Mouse (Mus musculus): ENCODE results near the gene Nr1d2. TPM values are rescaled to one million over a fixed set of nuclear protein-coding genes. Genes with fewer than 3 reads are reported as not detected.
"Not testable (repeated sequence)": the region's sequence is repeated elsewhere in the genome, so short reads cannot be mapped to it uniquely, and the experiment has no call there.

Nr1d2 gene
- polyA plus RNA-seq, 1 experiment, result 44.7 TPM

GRCm38 (mm10) chr14:18233076-18233475 is 5.9 kb downstream of the Nr1d2 start:
- peaks cover 22% of the 10 kb centered on the region for H3K4me1 ChIP-seq (ENCODE audit: control insufficient read depth, insufficient read depth, low read length)
- TF ChIP-seq POLR2A (IDR thresholded peaks at IDR 0.05; ENCODE audit: borderline replicate concordance, low read depth, low read length) (no peak), CTCF (IDR thresholded peaks at IDR 0.05; ENCODE audit: low read depth, low read length) (no peak)
- peak overlapping the region; percentile 97 for H3K27ac ChIP-seq (ENCODE audit: insufficient read depth, low read depth, low read length)
- no peak overlapping the region for H3K4me3 ChIP-seq (ENCODE audit: insufficient read depth, low read length)

GRCm38 (mm10) chr14:18231866-18232265 is 7.1 kb downstream of the Nr1d2 start:
- peaks cover 19% of the 10 kb centered on the region for H3K4me1 ChIP-seq (ENCODE audit: control insufficient read depth, insufficient read depth, low read length)
- H3K27ac ChIP-seq (ENCODE audit: insufficient read depth, low read depth, low read length); H3K4me3 ChIP-seq (ENCODE audit: insufficient read depth, low read length): not testable (repeated sequence)

GRCm38 (mm10) chr14:18229751-18230150 is 9.2 kb downstream of the Nr1d2 start:
- H3K4me1 ChIP-seq (ENCODE audit: control insufficient read depth, insufficient read depth, low read length), result peaks cover 13% of the 10 kb centered on the region
- not testable (repeated sequence) for H3K27ac ChIP-seq (ENCODE audit: insufficient read depth, low read depth, low read length); H3K4me3 ChIP-seq (ENCODE audit: insufficient read depth, low read length)

GRCm38 (mm10) chr14:18226181-18226580 is 12.7 kb downstream of the Nr1d2 start:
- H3K27ac ChIP-seq (ENCODE audit: insufficient read depth, low read depth, low read length); H3K4me3 ChIP-seq (ENCODE audit: insufficient read depth, low read length); H3K4me1 ChIP-seq (ENCODE audit: control insufficient read depth, insufficient read depth, low read length): not testable (repeated sequence)

- H3K4me1 ChIP-seq (ENCODE audit: control insufficient read depth, insufficient read depth, low read length); H3K4me3 ChIP-seq (ENCODE audit: insufficient read depth, low read length); H3K27ac ChIP-seq (ENCODE audit: insufficient read depth, low read depth, low read length): not testable (repeated sequence)
Measured at GRCm38 (mm10) chr14:18225431-18225830, 13.5 kb downstream of the Nr1d2 start.

- H3K27ac ChIP-seq (ENCODE audit: insufficient read depth, low read depth, low read length), result no peak overlapping the region
- TF ChIP-seq POLR2A (IDR thresholded peaks at IDR 0.05; ENCODE audit: borderline replicate concordance, low read depth, low read length), result no peak
- no peak for TF ChIP-seq CTCF (IDR thresholded peaks at IDR 0.05; ENCODE audit: low read depth, low read length)
- H3K4me3 ChIP-seq (ENCODE audit: insufficient read depth, low read length), result no peak overlapping the region
- H3K4me1 ChIP-seq (ENCODE audit: control insufficient read depth, insufficient read depth, low read length), result peaks cover 5% of the 10 kb centered on the region
Measured at GRCm38 (mm10) chr14:18221977-18222376, 16.9 kb downstream of the Nr1d2 start.

GRCm38 (mm10) chr14:18217158-18217557 is 21.8 kb downstream of the Nr1d2 start:
- H3K4me3 ChIP-seq (ENCODE audit: insufficient read depth, low read length), result no peak overlapping the region
- peaks cover 5% of the 10 kb centered on the region for H3K4me1 ChIP-seq (ENCODE audit: control insufficient read depth, insufficient read depth, low read length)
- no peak overlapping the region for H3K27ac ChIP-seq (ENCODE audit: insufficient read depth, low read depth, low read length)
- TF ChIP-seq CTCF (IDR thresholded peaks at IDR 0.05; ENCODE audit: low read depth, low read length) (no peak), POLR2A (IDR thresholded peaks at IDR 0.05; ENCODE audit: borderline replicate concordance, low read depth, low read length) (no peak)

GRCm38 (mm10) chr14:18216428-18216827 is 22.5 kb downstream of the Nr1d2 start:
- Histone ChIP-seq H3K4me3 (ENCODE audit: insufficient read depth, low read length) (no peak overlapping the region), H3K4me1 (ENCODE audit: control insufficient read depth, insufficient read depth, low read length) (peaks cover 5% of the 10 kb centered on the region), H3K27ac (ENCODE audit: insufficient read depth, low read depth, low read length) (no peak overlapping the region)
- no peak for TF ChIP-seq CTCF (IDR thresholded peaks at IDR 0.05; ENCODE audit: low read depth, low read length)
- no peak for TF ChIP-seq POLR2A (IDR thresholded peaks at IDR 0.05; ENCODE audit: borderline replicate concordance, low read depth, low read length)

- no peaks in the 10 kb centered on the region for H3K4me1 ChIP-seq (ENCODE audit: control insufficient read depth, insufficient read depth, low read length)
- no peak overlapping the region for H3K27ac ChIP-seq (ENCODE audit: insufficient read depth, low read depth, low read length)
- H3K4me3 ChIP-seq (ENCODE audit: insufficient read depth, low read length), result no peak overlapping the region
- peak; percentile 31; the same call in 1 of the 2 replicates for TF ChIP-seq CTCF (IDR thresholded peaks at IDR 0.05; ENCODE audit: low read depth, low read length)
- no peak for TF ChIP-seq POLR2A (IDR thresholded peaks at IDR 0.05; ENCODE audit: borderline replicate concordance, low read depth, low read length)
Measured at GRCm38 (mm10) chr14:18210795-18211194, 28.1 kb downstream of the Nr1d2 start.

- not testable (repeated sequence) for H3K4me1 ChIP-seq (ENCODE audit: control insufficient read depth, insufficient read depth, low read length); H3K4me3 ChIP-seq (ENCODE audit: insufficient read depth, low read length); H3K27ac ChIP-seq (ENCODE audit: insufficient read depth, low read depth, low read length)
Measured at GRCm38 (mm10) chr14:18204315-18204714, 34.6 kb downstream of the Nr1d2 start.

- H3K4me3 ChIP-seq (ENCODE audit: insufficient read depth, low read length), result no peak overlapping the region
- TF ChIP-seq CTCF (IDR thresholded peaks at IDR 0.05; ENCODE audit: low read depth, low read length), result no peak
- TF ChIP-seq POLR2A (IDR thresholded peaks at IDR 0.05; ENCODE audit: borderline replicate concordance, low read depth, low read length), result no peak
- H3K4me1 ChIP-seq (ENCODE audit: control insufficient read depth, insufficient read depth, low read length), result no peaks in the 10 kb centered on the region
- H3K27ac ChIP-seq (ENCODE audit: insufficient read depth, low read depth, low read length), result no peak overlapping the region
Measured at GRCm38 (mm10) chr14:18201413-18201812, 37.5 kb downstream of the Nr1d2 start.
